Mouse (Mus musculus): Measurements from ENCODE around the gene Plgrkt. TPM values are rescaled to one million over a fixed set of nuclear protein-coding genes. Genes with fewer than 3 reads are reported as not detected.

Gene Plgrkt
- polyA plus RNA-seq, 1 experiment from 2014 or later = 68.4 TPM

DNA sequence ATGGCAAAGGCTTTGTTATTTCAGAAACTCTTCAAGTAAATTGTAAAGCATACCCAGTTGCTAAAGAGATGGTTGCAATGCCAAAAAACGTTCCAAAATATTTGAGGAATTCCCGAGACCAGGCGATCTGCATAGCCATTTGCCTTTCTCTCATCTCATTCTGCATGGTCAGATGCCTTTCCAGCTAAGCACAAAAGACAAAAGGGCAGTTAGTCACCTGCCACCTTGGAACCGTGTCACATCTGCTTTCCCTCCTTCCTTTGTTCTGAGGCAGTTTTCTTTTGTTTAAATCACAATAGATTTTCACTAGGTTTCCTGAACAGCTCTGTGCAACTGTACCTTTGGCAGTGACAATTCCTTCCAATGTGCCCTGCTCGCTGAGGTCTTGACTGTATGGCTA lies 16.2 kb downstream of the Plgrkt start:
- Histone ChIP-seq H3K9ac (ENCODE audit: low read depth, low read length) (no peak overlapping the region), H3K4me3 (ENCODE audit: low read depth, low read length) (no peak overlapping the region), H3K4me1 (replicated peaks; ENCODE audit: control insufficient read depth, insufficient read depth, low read length) (0 out of 2 replicates have a peak, but pooled peaks cover 3% of the 10 kb centered on the region), H3K27me3 (ENCODE audit: control insufficient read depth, insufficient read depth, low read length) (no peaks in the 10 kb centered on the region), H3K4me2 (replicated peaks; ENCODE audit: low read depth, low read length) (no peak overlapping the region), H3K9me3 (ENCODE audit: control insufficient read depth, low read length) (no peaks in the 10 kb centered on the region), H3K27ac (ENCODE audit: low read depth, low read length) (no peak overlapping the region), H3K36me3 (ENCODE audit: control insufficient read depth, insufficient read depth, low read length) (no peaks in the 10 kb centered on the region)
- ATAC-seq (ENCODE audit: low FRiP score) (no peak), DNase-seq (ENCODE audit: low spot score) (no peak)
- 33% methylated on average over 5 of the region's 5 CpGs for WGBS

DNA sequence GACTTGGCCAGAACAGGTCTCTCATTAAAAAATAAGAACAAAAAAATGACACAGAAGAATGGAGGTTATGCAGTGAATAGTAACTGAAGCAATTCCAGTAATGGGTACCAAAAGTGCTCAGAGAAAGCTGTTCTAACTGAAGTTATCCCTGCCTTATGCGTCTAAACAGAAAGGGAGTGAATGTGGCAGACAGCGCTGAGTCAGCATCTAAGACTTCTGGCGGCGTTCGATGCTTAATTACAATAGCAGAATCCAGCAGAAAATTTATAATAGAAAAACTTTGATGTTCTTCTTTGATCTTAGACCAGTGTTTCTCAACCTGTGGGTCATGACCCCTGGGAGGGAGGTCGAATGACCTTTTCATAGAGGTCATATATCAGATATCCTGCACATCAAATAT lies 21.6 kb downstream of the Plgrkt start:
- ATAC-seq (ENCODE audit: low FRiP score) (no peak), DNase-seq (ENCODE audit: low spot score) (no peak)
- Histone ChIP-seq H3K9me3 (ENCODE audit: control insufficient read depth, low read length) (no peaks in the 10 kb centered on the region), H3K27ac (ENCODE audit: low read depth, low read length) (no peak overlapping the region), H3K4me3 (ENCODE audit: low read depth, low read length) (no peak overlapping the region), H3K36me3 (ENCODE audit: control insufficient read depth, insufficient read depth, low read length) (no peaks in the 10 kb centered on the region), H3K4me1 (replicated peaks; ENCODE audit: control insufficient read depth, insufficient read depth, low read length) (no peaks in the 10 kb centered on the region), H3K9ac (ENCODE audit: low read depth, low read length) (no peak overlapping the region), H3K4me2 (replicated peaks; ENCODE audit: low read depth, low read length) (no peak overlapping the region), H3K27me3 (ENCODE audit: control insufficient read depth, insufficient read depth, low read length) (no peaks in the 10 kb centered on the region)
- WGBS = 82% methylated on average over 6 of the region's 6 CpGs

DNA sequence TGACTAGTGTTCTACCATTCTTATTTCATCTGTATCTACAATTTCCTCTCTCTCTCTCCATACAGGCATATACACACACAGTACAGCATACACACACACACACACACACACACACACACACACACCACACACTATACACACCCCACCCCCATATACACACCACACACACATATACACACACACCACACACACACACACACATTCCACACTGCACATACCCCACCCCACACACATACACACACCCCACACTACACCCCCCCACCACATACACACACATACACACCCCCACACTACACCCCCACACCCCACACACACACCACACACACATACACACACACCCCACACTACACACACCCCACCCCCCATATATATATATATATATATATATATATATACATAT lies 22.3 kb downstream of the Plgrkt start:
- H3K4me1 ChIP-seq (replicated peaks; ENCODE audit: control insufficient read depth, insufficient read depth, low read length) = no peaks in the 10 kb centered on the region
- H3K4me2 ChIP-seq (replicated peaks; ENCODE audit: low read depth, low read length) = no peak overlapping the region
- no peaks in the 10 kb centered on the region for H3K9me3 ChIP-seq (ENCODE audit: control insufficient read depth, low read length)
- H3K27ac ChIP-seq (ENCODE audit: low read depth, low read length) = no peak overlapping the region
- no peak for ATAC-seq (ENCODE audit: low FRiP score)
- H3K4me3 ChIP-seq (ENCODE audit: low read depth, low read length) = no peak overlapping the region
- H3K36me3 ChIP-seq (ENCODE audit: control insufficient read depth, insufficient read depth, low read length) = no peaks in the 10 kb centered on the region
- no peak overlapping the region for H3K9ac ChIP-seq (ENCODE audit: low read depth, low read length)
- no peaks in the 10 kb centered on the region for H3K27me3 ChIP-seq (ENCODE audit: control insufficient read depth, insufficient read depth, low read length)
- no peak for DNase-seq (ENCODE audit: low spot score)

DNA sequence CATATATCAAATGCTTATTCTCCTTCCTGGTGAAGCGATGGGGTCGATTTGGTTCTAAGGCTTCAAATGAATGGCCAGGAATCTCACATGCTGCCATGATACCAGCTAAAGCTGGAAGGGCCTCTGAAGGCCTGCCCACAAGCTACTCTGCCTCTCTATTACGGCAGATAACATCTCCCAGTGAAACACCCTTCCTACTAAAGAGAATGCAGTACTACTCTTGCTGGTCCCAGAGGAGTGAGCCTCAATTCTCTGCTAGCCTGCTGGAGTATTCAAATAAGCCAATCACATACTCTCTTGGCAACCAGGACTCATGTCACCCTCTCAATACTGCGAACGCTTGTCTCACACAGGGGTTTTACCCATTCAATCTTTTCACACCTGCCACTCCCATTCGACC lies 24.9 kb downstream of the Plgrkt start:
- Histone ChIP-seq H3K4me3 (ENCODE audit: low read depth, low read length) (no peak overlapping the region), H3K27ac (ENCODE audit: low read depth, low read length) (no peak overlapping the region), H3K4me2 (replicated peaks; ENCODE audit: low read depth, low read length) (no peak overlapping the region), H3K9ac (ENCODE audit: low read depth, low read length) (no peak overlapping the region), H3K9me3 (ENCODE audit: control insufficient read depth, low read length) (no peaks in the 10 kb centered on the region), H3K36me3 (ENCODE audit: control insufficient read depth, insufficient read depth, low read length) (no peaks in the 10 kb centered on the region), H3K27me3 (ENCODE audit: control insufficient read depth, insufficient read depth, low read length) (no peaks in the 10 kb centered on the region), H3K4me1 (replicated peaks; ENCODE audit: control insufficient read depth, insufficient read depth, low read length) (no peaks in the 10 kb centered on the region)
- no peak for ATAC-seq (ENCODE audit: low FRiP score)
- WGBS = 88% methylated on average over 6 of the region's 6 CpGs
- no peak for DNase-seq (ENCODE audit: low spot score)

DNA sequence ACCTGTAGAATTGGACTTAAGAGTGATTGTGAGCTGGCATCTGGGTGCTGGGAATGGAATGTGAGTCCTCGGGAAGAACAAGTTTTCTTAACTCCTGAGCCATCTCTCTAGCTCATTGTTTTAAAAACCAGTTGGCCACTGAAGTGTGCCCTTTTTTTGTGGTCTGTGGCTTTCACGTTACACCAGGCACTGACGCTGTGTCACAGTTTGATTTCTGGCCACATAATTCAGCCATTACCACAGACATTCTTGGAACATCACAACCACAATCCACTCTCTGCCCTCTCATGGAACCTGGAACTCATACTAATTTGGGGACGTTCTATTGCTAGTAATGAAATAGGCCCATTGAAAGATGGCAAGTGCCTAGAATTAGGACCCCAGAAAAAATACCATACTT lies 26.2 kb downstream of the Plgrkt start:
- Histone ChIP-seq H3K9me3 (ENCODE audit: control insufficient read depth, low read length) (no peaks in the 10 kb centered on the region), H3K4me2 (replicated peaks; ENCODE audit: low read depth, low read length) (no peak overlapping the region), H3K27ac (ENCODE audit: low read depth, low read length) (no peak overlapping the region), H3K27me3 (ENCODE audit: control insufficient read depth, insufficient read depth, low read length) (no peaks in the 10 kb centered on the region), H3K4me1 (replicated peaks; ENCODE audit: control insufficient read depth, insufficient read depth, low read length) (no peaks in the 10 kb centered on the region), H3K9ac (ENCODE audit: low read depth, low read length) (no peak overlapping the region), H3K36me3 (ENCODE audit: control insufficient read depth, insufficient read depth, low read length) (no peaks in the 10 kb centered on the region), H3K4me3 (ENCODE audit: low read depth, low read length) (no peak overlapping the region)
- 84% methylated on average over 4 of the region's 4 CpGs for WGBS
- DNase-seq (ENCODE audit: low spot score) (no peak), ATAC-seq (ENCODE audit: low FRiP score) (no peak)

DNA sequence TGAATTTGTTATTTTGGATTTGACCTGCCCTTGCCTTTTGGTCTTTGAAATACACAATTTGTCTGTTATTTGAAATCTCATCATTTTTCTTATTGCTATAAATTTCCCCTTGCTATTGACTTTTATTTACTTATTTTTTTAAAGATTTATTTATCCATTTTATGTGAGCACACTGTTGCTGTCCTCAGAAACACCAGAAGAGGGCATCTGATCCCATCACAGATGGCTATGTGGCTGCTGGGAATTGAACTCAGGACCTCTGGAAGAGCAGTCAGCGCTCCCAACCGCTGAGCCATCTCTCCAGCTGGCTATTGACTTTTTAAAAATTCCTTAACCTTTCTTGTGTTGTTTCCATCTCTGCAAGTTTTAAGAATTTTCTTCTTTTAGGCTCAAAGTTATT lies 30.6 kb downstream of the Plgrkt start:
- 84% methylated on average over 2 of the region's 2 CpGs for WGBS
- no peak overlapping the region for H3K4me2 ChIP-seq (replicated peaks; ENCODE audit: low read depth, low read length)
- no peak for ATAC-seq (ENCODE audit: low FRiP score)

DNA sequence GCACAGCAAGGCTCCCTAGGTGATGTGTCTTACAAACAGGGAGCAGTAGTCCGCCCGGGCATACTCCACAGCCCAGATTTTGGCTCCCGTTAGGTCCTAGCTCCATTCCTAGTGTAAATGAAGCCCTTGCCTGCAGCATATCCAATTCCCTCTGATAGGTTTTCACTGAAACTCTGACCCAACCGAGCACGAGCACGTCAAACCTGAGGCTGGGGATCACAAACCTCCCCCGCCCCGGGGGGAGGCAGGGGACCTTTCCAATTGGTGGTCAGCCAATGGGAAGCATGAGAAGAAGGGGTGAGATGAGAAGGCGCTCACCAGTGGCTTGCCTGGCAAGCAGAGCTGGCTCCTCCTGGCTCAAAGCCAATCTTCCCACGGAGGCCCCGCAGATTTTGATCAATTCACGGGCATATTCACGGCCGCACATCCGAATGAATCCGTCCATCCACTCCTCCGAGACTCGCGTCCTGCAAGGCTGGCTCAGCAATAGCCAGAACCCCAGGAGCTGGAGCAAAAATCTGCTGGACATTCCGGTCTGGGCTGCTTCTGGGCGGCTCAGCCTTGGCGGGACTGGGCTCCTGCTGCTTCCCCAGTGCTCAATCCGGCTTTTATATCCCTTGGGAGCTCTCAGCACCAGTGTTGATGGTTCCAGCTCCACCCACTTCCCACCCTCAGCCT lies 33.0 kb downstream of the Plgrkt start, which contains the start of gene Rln1:
Rln1 (minus strand) TSS at position 603 of the 678 bp plus-strand sequence.
- Histone ChIP-seq H3K9ac (ENCODE audit: low read depth, low read length) (peak within 1 kb of the TSS; percentile 48), H3K4me3 (ENCODE audit: low read depth, low read length) (peak within 1 kb of the TSS; percentile 38), H3K4me1 (replicated peaks; ENCODE audit: control insufficient read depth, insufficient read depth, low read length) (no peaks in the 10 kb centered on the region), H3K27me3 (ENCODE audit: control insufficient read depth, insufficient read depth, low read length) (no peaks in the 10 kb centered on the region), H3K36me3 (ENCODE audit: control insufficient read depth, insufficient read depth, low read length) (no peaks in the 10 kb centered on the region), H3K27ac (ENCODE audit: low read depth, low read length) (no peak within 1 kb of the TSS), H3K4me2 (replicated peaks; ENCODE audit: low read depth, low read length) (peak within 1 kb of the TSS; percentile 59), H3K9me3 (ENCODE audit: control insufficient read depth, low read length) (no peaks in the 10 kb centered on the region)
- peak; percentile 60; the same call in 1 of the 2 replicates for ATAC-seq (ENCODE audit: low FRiP score)
- peak; percentile 62 for DNase-seq (ENCODE audit: low spot score)
- 3% methylated on average over 23 of the region's 23 CpGs for WGBS

More for the DNA sequence above, 30.6 kb downstream of the Plgrkt start:
- DNase-seq (ENCODE audit: low spot score) = no peak
- Histone ChIP-seq H3K36me3 (ENCODE audit: control insufficient read depth, insufficient read depth, low read length) (no peaks in the 10 kb centered on the region), H3K9me3 (ENCODE audit: control insufficient read depth, low read length) (no peaks in the 10 kb centered on the region), H3K27ac (ENCODE audit: low read depth, low read length) (no peak overlapping the region), H3K4me1 (replicated peaks; ENCODE audit: control insufficient read depth, insufficient read depth, low read length) (no peaks in the 10 kb centered on the region), H3K4me3 (ENCODE audit: low read depth, low read length) (no peak overlapping the region), H3K9ac (ENCODE audit: low read depth, low read length) (no peak overlapping the region), H3K27me3 (ENCODE audit: control insufficient read depth, insufficient read depth, low read length) (no peaks in the 10 kb centered on the region)

DNA sequence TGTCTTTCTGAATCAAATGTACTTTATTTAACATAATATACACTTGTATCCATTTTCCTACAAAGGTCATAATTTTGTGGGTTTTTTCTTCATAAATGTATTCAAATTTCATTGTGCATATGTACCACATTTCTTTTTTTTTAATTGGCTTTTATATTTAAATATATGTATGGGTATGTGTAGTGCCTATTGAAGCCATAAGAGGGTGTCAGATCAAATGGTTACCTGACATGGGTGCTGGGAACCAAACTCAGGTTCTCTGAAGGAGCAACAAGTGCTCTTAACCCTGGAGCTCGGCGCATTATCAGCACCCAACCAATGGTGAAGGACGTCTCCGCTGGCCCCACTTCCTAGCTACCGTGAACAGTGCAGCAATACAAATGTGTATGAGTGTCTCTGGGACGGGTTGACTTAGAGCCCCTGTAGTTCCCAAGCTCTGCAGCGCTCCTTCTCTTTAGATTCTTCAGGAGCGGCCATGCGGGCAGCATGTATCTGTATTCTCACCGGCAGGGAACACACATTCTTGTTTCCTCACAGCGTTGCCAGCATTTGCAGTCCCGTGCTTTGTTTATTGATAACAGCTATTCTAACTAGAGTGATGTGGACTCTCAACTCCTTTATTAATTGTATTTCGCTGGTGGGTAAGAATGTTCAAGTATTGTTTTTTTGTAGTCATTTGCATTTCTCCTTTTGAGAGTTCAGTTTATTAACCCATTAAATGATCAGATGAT lies 40.2 kb downstream of the Plgrkt start:
- Histone ChIP-seq H3K4me1 (replicated peaks; ENCODE audit: control insufficient read depth, insufficient read depth, low read length) (no peaks in the 10 kb centered on the region), H3K4me3 (ENCODE audit: low read depth, low read length) (no peak overlapping the region), H3K4me2 (replicated peaks; ENCODE audit: low read depth, low read length) (no peak overlapping the region), H3K9me3 (ENCODE audit: control insufficient read depth, low read length) (no peaks in the 10 kb centered on the region), H3K9ac (ENCODE audit: low read depth, low read length) (no peak overlapping the region), H3K27me3 (ENCODE audit: control insufficient read depth, insufficient read depth, low read length) (no peaks in the 10 kb centered on the region), H3K36me3 (ENCODE audit: control insufficient read depth, insufficient read depth, low read length) (no peaks in the 10 kb centered on the region), H3K27ac (ENCODE audit: low read depth, low read length) (no peak overlapping the region)
- DNase-seq (ENCODE audit: low spot score) (no peak), ATAC-seq (ENCODE audit: low FRiP score) (no peak)
- 80% methylated on average over 13 of the region's 13 CpGs for WGBS

DNA sequence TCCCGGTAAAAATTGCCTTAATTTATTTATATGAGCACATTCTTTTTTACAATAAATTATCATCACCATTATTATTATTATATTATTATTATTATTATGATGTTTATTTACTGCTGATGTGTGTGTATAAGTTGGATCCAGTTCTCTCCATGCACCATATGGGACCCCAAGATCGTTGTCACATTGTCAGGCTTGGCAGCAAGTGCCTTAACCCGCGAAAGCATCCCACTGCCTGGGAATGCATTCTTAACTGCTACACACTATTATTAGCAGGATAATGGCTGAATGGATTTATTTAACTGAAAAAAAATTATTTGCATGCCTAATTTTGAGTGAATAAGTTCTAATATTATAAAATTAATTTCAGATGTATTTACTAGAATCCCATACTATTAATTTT lies 40.8 kb downstream of the Plgrkt start:
- H3K9me3 ChIP-seq (ENCODE audit: control insufficient read depth, low read length) = no peaks in the 10 kb centered on the region
- DNase-seq (ENCODE audit: low spot score) = no peak
- H3K36me3 ChIP-seq (ENCODE audit: control insufficient read depth, insufficient read depth, low read length) = no peaks in the 10 kb centered on the region
- H3K27me3 ChIP-seq (ENCODE audit: control insufficient read depth, insufficient read depth, low read length) = no peaks in the 10 kb centered on the region
- H3K4me2 ChIP-seq (replicated peaks; ENCODE audit: low read depth, low read length) = no peak overlapping the region
- H3K27ac ChIP-seq (ENCODE audit: low read depth, low read length) = no peak overlapping the region
- no peak for ATAC-seq (ENCODE audit: low FRiP score)
- WGBS = 85% methylated on average over 4 of the region's 4 CpGs
- H3K4me3 ChIP-seq (ENCODE audit: low read depth, low read length) = no peak overlapping the region
- no peaks in the 10 kb centered on the region for H3K4me1 ChIP-seq (replicated peaks; ENCODE audit: control insufficient read depth, insufficient read depth, low read length)
- H3K9ac ChIP-seq (ENCODE audit: low read depth, low read length) = no peak overlapping the region
